Mouse (Mus musculus) bone marrow macrophage, adult 2 months (primary cell): ENCODE results near the gene Rara.

ENCODE experiments used
- CTCF ChIP-seq: IDR thresholded peaks from 2 replicates; pipeline ENCODE4 v1.5.1; 2012; ENCODE audit warnings: low read depth, mild to moderate bottlenecking, low read length, moderate library complexity
- POLR2A ChIP-seq: IDR thresholded peaks from 2 replicates; pipeline ENCODE4 v1.6.1; 2012; ENCODE audit warnings: mild to moderate bottlenecking, low read depth, low read length, borderline replicate concordance

- no peak for TF ChIP-seq CTCF
- TF ChIP-seq POLR2A, result no peak
Observed at GRCm38 (mm10) chr11:98981997-98982772, 54.6 kb downstream of the Rara start.
